Mouse (Mus musculus): Measurements from ENCODE around the gene Camk1. TPM values are rescaled to one million over a fixed set of nuclear protein-coding genes. Genes with fewer than 3 reads are reported as not detected.
A peak's percentile ranks its signal among the peaks of the same experiment; 100 is the strongest.
"Not testable (repeated sequence)": the region's sequence is repeated elsewhere in the genome, so short reads cannot be mapped to it uniquely, and the experiment has no call there.

Gene Camk1
- polyA plus RNA-seq, 1 experiment from 2014 or later = 128 TPM

DNA sequence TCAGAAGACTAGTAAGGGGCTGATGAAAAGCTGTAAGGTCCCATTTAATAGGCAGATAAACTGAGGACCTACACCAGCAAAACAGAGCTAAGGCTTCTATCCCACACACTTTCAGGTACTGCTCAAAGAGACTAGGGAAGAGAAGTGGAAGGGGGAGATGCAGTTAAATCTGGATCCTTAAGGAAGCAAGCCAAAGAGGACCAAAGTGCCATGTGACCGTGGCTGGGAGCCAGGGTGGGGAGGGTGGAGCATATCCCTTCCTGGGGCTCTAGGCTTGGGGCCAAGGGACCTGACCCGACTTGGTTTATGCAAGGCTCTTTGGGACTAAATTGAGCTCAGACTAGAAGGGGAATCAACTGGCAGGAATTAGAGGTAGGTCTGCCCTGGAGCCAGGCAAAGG is 537 bp upstream of the Camk1 start:
- Histone ChIP-seq H3K27me3 (replicated peaks; ENCODE audit: control insufficient read depth, insufficient read depth, low read length) (no peaks in the 10 kb centered on the region), H3K4me2 (ENCODE audit: low read length) (peak overlapping the region; percentile 82), H3K4me1 (ENCODE audit: control insufficient read depth, insufficient read depth, low read depth, low read length) (peaks cover 23% of the 10 kb centered on the region), H3K36me3 (ENCODE audit: control insufficient read depth, insufficient read depth, low read length) (peaks cover 3% of the 10 kb centered on the region; the same call in 1 of the 2 replicates), H3K27ac (ENCODE audit: low read depth, low read length) (no peak overlapping the region), H3K4me3 (ENCODE audit: low read length) (peak overlapping the region; percentile 69; the same call in 1 of the 2 replicates), H3K9me3 (ENCODE audit: control insufficient read depth, low read length) (no peaks in the 10 kb centered on the region), H3K9ac (ENCODE audit: low read depth, low read length) (no peak overlapping the region; the same call in 1 of the 2 replicates)
- ATAC-seq = no peak
- WGBS = 46% methylated on average over 2 of the region's 2 CpGs

GRCm38 (mm10) chr6:113342297-113342696 is 1.5 kb downstream of the Camk1 start:
- Histone ChIP-seq H3K9me3 (ENCODE audit: control insufficient read depth, low read length) (no peaks in the 10 kb centered on the region), H3K9ac (ENCODE audit: low read depth, low read length) (peak overlapping the region; percentile 40; the same call in 1 of the 2 replicates), H3K36me3 (ENCODE audit: control insufficient read depth, insufficient read depth, low read length) (peaks cover 7% of the 10 kb centered on the region; the same call in 1 of the 2 replicates), H3K27me3 (replicated peaks; ENCODE audit: control insufficient read depth, insufficient read depth, low read length) (no peaks in the 10 kb centered on the region), H3K27ac (ENCODE audit: low read depth, low read length) (peak overlapping the region; percentile 60; the same call in 1 of the 2 replicates), H3K4me1 (ENCODE audit: control insufficient read depth, insufficient read depth, low read depth, low read length) (peaks cover 23% of the 10 kb centered on the region), H3K4me3 (ENCODE audit: low read length) (peak overlapping the region; percentile 69), H3K4me2 (ENCODE audit: low read length) (peak overlapping the region; percentile 82)
- ATAC-seq = no peak
- 25% methylated on average over 6 of the region's 7 CpGs for WGBS

DNA sequence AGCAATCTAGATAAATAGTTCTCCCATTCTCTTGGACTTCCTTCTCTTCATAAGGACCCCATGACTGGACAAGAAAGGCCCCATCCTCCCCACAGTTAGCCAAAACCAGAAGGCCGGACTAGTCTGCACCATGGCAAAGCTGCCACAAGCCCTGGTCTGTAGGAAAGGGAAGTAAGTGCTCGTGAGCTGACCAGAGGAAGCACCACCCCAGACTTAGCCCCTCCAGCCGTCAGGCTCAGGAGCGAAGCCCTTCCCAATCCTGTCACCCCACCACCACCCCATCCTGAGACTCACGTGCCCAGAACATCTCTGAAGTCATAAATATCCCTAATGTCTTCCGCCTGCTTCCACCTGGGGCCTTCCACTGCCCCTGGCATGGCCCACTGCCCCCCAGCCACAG is 2.2 kb downstream of the Camk1 start:
- Histone ChIP-seq H3K9ac (ENCODE audit: low read depth, low read length) (peak overlapping the region; percentile 26; the same call in 1 of the 2 replicates), H3K9me3 (ENCODE audit: control insufficient read depth, low read length) (no peaks in the 10 kb centered on the region), H3K4me2 (ENCODE audit: low read length) (peak overlapping the region; percentile 82), H3K4me1 (ENCODE audit: control insufficient read depth, insufficient read depth, low read depth, low read length) (peaks cover 23% of the 10 kb centered on the region), H3K36me3 (ENCODE audit: control insufficient read depth, insufficient read depth, low read length) (peaks cover 7% of the 10 kb centered on the region; the same call in 1 of the 2 replicates), H3K4me3 (ENCODE audit: low read length) (peak overlapping the region; percentile 69; the same call in 1 of the 2 replicates), H3K27me3 (replicated peaks; ENCODE audit: control insufficient read depth, insufficient read depth, low read length) (no peaks in the 10 kb centered on the region), H3K27ac (ENCODE audit: low read depth, low read length) (peak overlapping the region; percentile 58; the same call in 1 of the 2 replicates)
- ATAC-seq = no peak
- WGBS = 85% methylated on average over 6 of the region's 6 CpGs

- Histone ChIP-seq H3K4me3 (ENCODE audit: low read length) (no peak overlapping the region), H3K27ac (ENCODE audit: low read depth, low read length) (no peak overlapping the region; the same call in 1 of the 2 replicates), H3K4me1 (ENCODE audit: control insufficient read depth, insufficient read depth, low read depth, low read length) (peaks cover 12% of the 10 kb centered on the region), H3K36me3 (ENCODE audit: control insufficient read depth, insufficient read depth, low read length) (peaks cover 22% of the 10 kb centered on the region; the same call in 1 of the 2 replicates), H3K27me3 (replicated peaks; ENCODE audit: control insufficient read depth, insufficient read depth, low read length) (no peaks in the 10 kb centered on the region), H3K9ac (ENCODE audit: low read depth, low read length) (no peak overlapping the region), H3K9me3 (ENCODE audit: control insufficient read depth, low read length) (no peaks in the 10 kb centered on the region), H3K4me2 (ENCODE audit: low read length) (no peak overlapping the region)
- ATAC-seq = no peak
- 58% methylated on average over 8 of the region's 8 CpGs for WGBS
These were observed 6.7 kb downstream of the Camk1 start for GRCm38 (mm10) chr6:113336852-113337620.

DNA sequence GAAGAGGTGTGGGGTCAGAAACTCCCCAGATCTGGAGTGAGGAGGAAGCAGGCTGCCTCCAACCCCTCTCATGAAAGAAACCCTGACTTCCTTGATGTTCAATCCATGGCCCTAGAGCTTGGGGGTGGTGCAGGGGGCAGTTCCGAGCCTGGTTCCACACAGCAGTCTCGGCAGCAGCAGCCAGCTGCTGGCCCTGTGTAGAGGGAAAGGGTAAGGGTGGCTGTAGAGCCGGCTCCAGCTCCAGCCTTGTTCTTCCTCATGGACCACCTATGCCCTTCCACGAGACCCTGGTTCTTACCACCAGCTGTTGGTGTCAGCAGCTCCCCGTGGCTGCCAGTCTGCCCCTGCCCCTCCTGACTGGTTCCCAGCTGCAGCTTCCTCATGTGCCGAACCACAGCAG is 9.6 kb downstream of the Camk1 start:
- Histone ChIP-seq H3K9ac (ENCODE audit: low read depth, low read length) (no peak overlapping the region), H3K4me2 (ENCODE audit: low read length) (no peak overlapping the region), H3K4me3 (ENCODE audit: low read length) (no peak overlapping the region)

GRCm38 (mm10) chr6:113333137-113333950 is 10.4 kb downstream of the Camk1 start:
- peak overlapping the region; percentile 40; the same call in 1 of the 2 replicates for H3K27ac ChIP-seq (ENCODE audit: low read depth, low read length)
- peaks cover 5% of the 10 kb centered on the region for H3K4me1 ChIP-seq (ENCODE audit: control insufficient read depth, insufficient read depth, low read depth, low read length)
- no peak overlapping the region for H3K9ac ChIP-seq (ENCODE audit: low read depth, low read length)
- no peak overlapping the region for H3K4me2 ChIP-seq (ENCODE audit: low read length)
- WGBS = 62% methylated on average over 14 of the region's 14 CpGs
- peaks cover 17% of the 10 kb centered on the region; the same call in 1 of the 2 replicates for H3K36me3 ChIP-seq (ENCODE audit: control insufficient read depth, insufficient read depth, low read length)
- ATAC-seq = peak; percentile 78
- no peaks in the 10 kb centered on the region for H3K27me3 ChIP-seq (replicated peaks; ENCODE audit: control insufficient read depth, insufficient read depth, low read length)
- no peaks in the 10 kb centered on the region for H3K9me3 ChIP-seq (ENCODE audit: control insufficient read depth, low read length)
- no peak overlapping the region for H3K4me3 ChIP-seq (ENCODE audit: low read length)

More for the DNA sequence above, 9.6 kb downstream of the Camk1 start:
- no peak overlapping the region for H3K27ac ChIP-seq (ENCODE audit: low read depth, low read length)
- H3K9me3 ChIP-seq (ENCODE audit: control insufficient read depth, low read length) = no peaks in the 10 kb centered on the region
- no peak for ATAC-seq
- H3K36me3 ChIP-seq (ENCODE audit: control insufficient read depth, insufficient read depth, low read length) = peaks cover 18% of the 10 kb centered on the region; the same call in 1 of the 2 replicates
- 85% methylated on average over 5 of the region's 6 CpGs for WGBS
- no peaks in the 10 kb centered on the region for H3K27me3 ChIP-seq (replicated peaks; ENCODE audit: control insufficient read depth, insufficient read depth, low read length)
- H3K4me1 ChIP-seq (ENCODE audit: control insufficient read depth, insufficient read depth, low read depth, low read length) = peaks cover 5% of the 10 kb centered on the region

DNA sequence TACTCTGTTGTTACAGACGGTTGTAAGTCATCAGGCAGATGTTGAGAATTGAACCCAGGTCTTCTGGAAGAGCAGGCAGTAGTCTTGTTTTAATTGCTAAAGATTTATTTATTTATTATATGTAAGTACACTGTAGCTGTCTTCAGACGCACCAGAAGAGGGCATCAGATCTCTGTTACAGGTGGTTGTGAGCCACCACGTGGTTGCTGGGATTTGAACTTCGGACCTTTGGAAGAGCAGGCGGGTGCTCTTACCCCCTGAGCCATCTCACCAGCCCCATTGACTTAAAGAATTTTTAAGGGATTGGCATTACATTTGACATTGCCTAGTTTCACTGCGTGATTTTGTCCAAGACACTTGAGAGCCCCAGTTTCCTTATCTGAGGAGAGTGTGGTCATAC is 11.1 kb downstream of the Camk1 start:
- H3K36me3 ChIP-seq (ENCODE audit: control insufficient read depth, insufficient read depth, low read length) = peaks cover 15% of the 10 kb centered on the region; the same call in 1 of the 2 replicates
- not testable (repeated sequence) for H3K9ac ChIP-seq (ENCODE audit: low read depth, low read length); H3K4me2 ChIP-seq (ENCODE audit: low read length); H3K4me3 ChIP-seq (ENCODE audit: low read length); H3K27me3 ChIP-seq (replicated peaks; ENCODE audit: control insufficient read depth, insufficient read depth, low read length); H3K27ac ChIP-seq (ENCODE audit: low read depth, low read length); H3K4me1 ChIP-seq (ENCODE audit: control insufficient read depth, insufficient read depth, low read depth, low read length); H3K9me3 ChIP-seq (ENCODE audit: control insufficient read depth, low read length); ATAC-seq
- WGBS = 72% methylated on average over 6 of the region's 6 CpGs

DNA sequence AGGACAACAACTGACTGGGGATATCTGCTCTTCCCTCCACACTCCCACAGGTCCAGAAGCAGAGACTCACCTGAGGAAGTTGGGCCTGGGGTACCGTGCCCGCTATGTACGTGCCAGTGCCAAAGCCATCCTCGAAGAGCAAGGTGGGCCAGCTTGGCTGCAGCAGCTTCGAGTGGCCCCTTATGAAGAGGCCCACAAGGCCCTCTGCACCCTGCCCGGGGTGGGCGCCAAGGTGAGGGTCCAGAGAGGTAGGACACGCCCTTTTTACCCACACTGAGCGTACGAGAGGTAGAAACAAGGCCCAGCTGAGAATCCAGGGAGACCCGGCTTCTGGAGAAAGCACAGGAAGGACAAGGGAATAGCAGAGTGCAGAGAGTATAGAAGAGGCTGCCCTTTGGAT is 12.1 kb downstream of the Camk1 start:
- Histone ChIP-seq H3K9me3 (ENCODE audit: control insufficient read depth, low read length) (no peaks in the 10 kb centered on the region), H3K36me3 (ENCODE audit: control insufficient read depth, insufficient read depth, low read length) (peaks cover 15% of the 10 kb centered on the region; the same call in 1 of the 2 replicates), H3K9ac (ENCODE audit: low read depth, low read length) (no peak overlapping the region), H3K4me1 (ENCODE audit: control insufficient read depth, insufficient read depth, low read depth, low read length) (peaks cover 5% of the 10 kb centered on the region; the same call in 1 of the 2 replicates), H3K27me3 (replicated peaks; ENCODE audit: control insufficient read depth, insufficient read depth, low read length) (no peaks in the 10 kb centered on the region), H3K4me2 (ENCODE audit: low read length) (no peak overlapping the region), H3K4me3 (ENCODE audit: low read length) (no peak overlapping the region), H3K27ac (ENCODE audit: low read depth, low read length) (no peak overlapping the region)
- 93% methylated on average over 11 of the region's 11 CpGs for WGBS
- no peak for ATAC-seq

GRCm38 (mm10) chr6:113330547-113330946 is 13.2 kb downstream of the Camk1 start:
- Histone ChIP-seq H3K27me3 (replicated peaks; ENCODE audit: control insufficient read depth, insufficient read depth, low read length) (no peaks in the 10 kb centered on the region), H3K9me3 (ENCODE audit: control insufficient read depth, low read length) (no peaks in the 10 kb centered on the region), H3K4me1 (ENCODE audit: control insufficient read depth, insufficient read depth, low read depth, low read length) (peaks cover 9% of the 10 kb centered on the region), H3K4me3 (ENCODE audit: low read length) (no peak overlapping the region), H3K36me3 (ENCODE audit: control insufficient read depth, insufficient read depth, low read length) (peaks cover 9% of the 10 kb centered on the region; the same call in 1 of the 2 replicates), H3K4me2 (ENCODE audit: low read length) (no peak overlapping the region), H3K9ac (ENCODE audit: low read depth, low read length) (no peak overlapping the region), H3K27ac (ENCODE audit: low read depth, low read length) (no peak overlapping the region)
- WGBS = 65% methylated on average over 2 of the region's 2 CpGs
- ATAC-seq = no peak
